Mouse (Mus musculus) midbrain, postnatal 0 days (tissue): ENCODE data around the gene Rpl15. TPM values are rescaled to one million over a fixed set of nuclear protein-coding genes. Genes with fewer than 3 reads are reported as not detected.
"Not testable (repeated sequence)": the region's sequence is repeated elsewhere in the genome, so short reads cannot be mapped to it uniquely, and the experiment has no call there.

Experiments used
- ATAC-seq: fragments of 200-750 bp; cut with Nextera tagmentation; 2 replicates; pipeline ENCODE4 v1.8.0; 2017; ENCODE audit warnings: moderate number of reproducible peaks, mild to moderate bottlenecking, moderate TSS enrichment, moderate library complexity; ENCODE audit not compliant: low FRiP score
- DNase-seq: peaks from one replicate; pipeline ENCODE4 v3.0.0-alpha.2; 2015; ENCODE audit warnings: low spot score
- H3K27ac ChIP-seq: fragments of 300-500 bp; sonication (generic); 2 replicates; pipeline ENCODE4 v1.5.1; 2014; ENCODE audit warnings: low read depth, mild to moderate bottlenecking, low read length, mixed read lengths
- H3K27me3 ChIP-seq: fragments of 300-500 bp; sonication (generic); 2 replicates; pipeline ENCODE4 v1.6.1; 2014; ENCODE audit warnings: low read length, control low read depth, mixed read lengths; ENCODE audit not compliant: insufficient read depth
- H3K36me3 ChIP-seq: fragments of 300-500 bp; sonication (generic); 2 replicates; pipeline ENCODE4 v1.6.1; 2014; ENCODE audit warnings: low read length, control low read depth, mixed read lengths; ENCODE audit not compliant: insufficient read depth
- H3K4me1 ChIP-seq: fragments of 300-500 bp; sonication (generic); 2 replicates; pipeline ENCODE4 v1.6.1; 2014; ENCODE audit warnings: mild to moderate bottlenecking, control low read depth, antibody characterized with exemption, low read length, mixed read lengths; ENCODE audit not compliant: insufficient read depth
- H3K4me2 ChIP-seq: fragments of 300-500 bp; sonication (generic); 2 replicates; pipeline ENCODE4 v1.6.1; 2014; ENCODE audit warnings: low read depth, mild to moderate bottlenecking, low read length, mixed read lengths; ENCODE audit not compliant: poor library complexity, severe bottlenecking
- H3K4me3 ChIP-seq: fragments of 300-500 bp; sonication (generic); 2 replicates; pipeline ENCODE4 v1.5.1; 2014; ENCODE audit warnings: low read depth, mild to moderate bottlenecking, low read length, moderate library complexity
- H3K9ac ChIP-seq: fragments of 300-500 bp; sonication (generic); replicated peaks from 2 replicates; pipeline ENCODE4 v1.6.1; 2014; ENCODE audit warnings: mild to moderate bottlenecking, low read length, moderate library complexity, mixed read lengths; ENCODE audit not compliant: poor library complexity, severe bottlenecking
- H3K9me3 ChIP-seq: fragments of 300-500 bp; sonication (generic); 2 replicates; pipeline ENCODE4 v1.6.1; 2016; ENCODE audit warnings: low read length, control low read depth
- CTCF ChIP-seq: IDR thresholded peaks from 2 replicates; pipeline ENCODE4 v1.5.1; 2016; ENCODE audit warnings: antibody characterized with exemption, mild to moderate bottlenecking
- WGBS: fragments of 180-500 bp; shearing (Covaris S2); extraction: QIAGEN DNeasy Blood & Tissue Kit; methylation state at CpG from one replicate; pipeline ENCODE4 v1.1.7; 2014; 5-methylcytosine and 5-hydroxymethylcytosine counted together
- polyA plus RNA-seq: library from polyadenylated mRNA; unstranded; fragments of >200 nt; fragmentation: Nextera tagmentation; extraction: Ambion mirVana; gene quantifications from 2 replicates; pipeline ENCODE4 v1.2.1, GENCODE M21; 2015
- total RNA-seq: library from RNA; depleted of rRNA; stranded (reverse); fragments of >200 nt; gene quantifications from 2 replicates; pipeline ENCODE4 v1.2.3, GENCODE M21; 2014

Rpl15 gene
- total and polyA plus RNA-seq, 2 experiments from 2014 or later: 293 to 558 TPM

DNA sequence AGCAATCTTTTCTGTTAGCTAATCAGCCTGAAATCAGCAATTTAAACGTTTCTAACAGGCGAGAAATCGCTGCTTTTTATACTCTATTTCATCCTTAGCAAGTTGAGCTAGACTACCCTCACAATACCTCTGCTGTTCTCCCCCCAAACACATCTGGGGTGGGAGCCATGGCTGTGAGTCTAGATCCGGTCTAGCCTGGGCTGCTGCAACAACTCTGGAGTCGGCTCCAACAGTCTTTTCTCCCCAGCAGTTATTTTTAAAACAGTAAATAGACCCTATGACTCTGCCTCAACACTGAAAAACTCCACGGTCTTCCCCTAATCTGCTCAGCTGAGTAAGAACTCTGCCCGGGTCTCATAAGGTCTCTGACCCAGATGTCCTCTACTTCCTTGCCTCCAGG is 31.1 kb downstream of the Rpl15 start:
- Histone ChIP-seq H3K36me3 (no peaks in the 10 kb centered on the region), H3K4me3 (no peak overlapping the region; the same call in 1 of the 2 replicates), H3K4me1 (no peaks in the 10 kb centered on the region), H3K27ac (no peak overlapping the region), H3K9ac (no peak overlapping the region), H3K27me3 (no peaks in the 10 kb centered on the region), H3K4me2 (no peak overlapping the region), H3K9me3 (no peaks in the 10 kb centered on the region)
- ATAC-seq (no peak), DNase-seq (no peak)
- no peak for TF ChIP-seq CTCF
- 68% methylated on average over 7 of the region's 7 CpGs for WGBS

DNA sequence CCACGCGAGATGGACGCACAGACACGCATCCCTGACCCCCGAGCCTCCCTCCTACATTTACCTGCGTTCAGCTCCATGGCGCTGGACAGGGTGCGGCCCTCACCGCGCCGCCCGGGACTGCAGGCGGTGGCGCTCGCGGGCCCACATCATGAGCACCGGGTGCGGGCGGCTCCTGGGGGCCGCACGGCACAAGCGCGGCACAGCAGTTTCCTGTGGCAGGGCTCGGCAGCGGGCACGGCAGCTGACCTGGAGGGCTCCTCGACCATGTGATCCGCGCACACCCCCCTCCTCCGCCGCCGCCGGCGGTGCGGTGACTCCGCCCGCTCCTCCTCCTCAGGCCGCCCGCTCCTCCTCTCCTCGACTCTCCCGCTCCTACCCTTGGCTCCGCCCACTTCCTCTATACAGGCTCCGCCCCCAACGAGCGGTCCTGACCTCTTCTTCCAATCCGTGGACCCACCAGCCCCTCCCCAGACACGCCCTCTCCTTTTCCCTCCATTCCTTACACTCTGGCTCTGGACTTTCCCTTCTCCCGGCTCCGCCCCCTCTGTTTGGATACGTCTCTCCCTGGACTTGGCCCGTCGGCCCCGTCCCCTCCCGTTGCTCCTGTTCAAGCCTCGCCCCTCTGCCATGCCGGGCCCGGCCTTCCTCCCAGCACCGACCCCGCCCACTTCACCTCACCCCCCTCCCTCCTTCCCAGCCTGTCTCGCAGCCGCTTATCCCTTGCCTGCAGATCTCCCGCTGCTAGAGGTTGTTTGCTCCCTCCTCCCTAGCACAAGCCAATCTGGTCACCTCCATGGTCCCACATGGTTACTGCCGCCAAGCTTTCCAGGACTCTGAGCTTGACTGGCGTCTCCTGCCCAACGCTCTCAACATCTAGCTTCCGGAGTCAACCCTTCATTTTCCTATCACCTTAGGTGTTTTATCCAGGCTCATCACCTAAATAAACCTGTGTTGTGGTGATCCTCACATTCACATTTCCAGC is 32.1 kb downstream of the Rpl15 start, which contains the start of gene Nr1d2:
Gene Nr1d2 (minus strand): TSS at position 378 of the 982 bp plus-strand sequence.
- Histone ChIP-seq H3K27ac (peak within 1 kb of the TSS; percentile 85), H3K9me3 (no peaks in the 10 kb centered on the region), H3K36me3 (no peaks in the 10 kb centered on the region), H3K27me3 (no peaks in the 10 kb centered on the region), H3K4me2 (peak within 1 kb of the TSS; percentile 77), H3K9ac (peak within 1 kb of the TSS; percentile 83), H3K4me1 (no peaks in the 10 kb centered on the region), H3K4me3 (peak within 1 kb of the TSS; percentile 84)
- DNase-seq (peak; percentile 98), ATAC-seq (peak; percentile 92)
- under 1% methylated on average over 50 of the region's 66 CpGs for WGBS
- peak; percentile 47 for TF ChIP-seq CTCF

DNA sequence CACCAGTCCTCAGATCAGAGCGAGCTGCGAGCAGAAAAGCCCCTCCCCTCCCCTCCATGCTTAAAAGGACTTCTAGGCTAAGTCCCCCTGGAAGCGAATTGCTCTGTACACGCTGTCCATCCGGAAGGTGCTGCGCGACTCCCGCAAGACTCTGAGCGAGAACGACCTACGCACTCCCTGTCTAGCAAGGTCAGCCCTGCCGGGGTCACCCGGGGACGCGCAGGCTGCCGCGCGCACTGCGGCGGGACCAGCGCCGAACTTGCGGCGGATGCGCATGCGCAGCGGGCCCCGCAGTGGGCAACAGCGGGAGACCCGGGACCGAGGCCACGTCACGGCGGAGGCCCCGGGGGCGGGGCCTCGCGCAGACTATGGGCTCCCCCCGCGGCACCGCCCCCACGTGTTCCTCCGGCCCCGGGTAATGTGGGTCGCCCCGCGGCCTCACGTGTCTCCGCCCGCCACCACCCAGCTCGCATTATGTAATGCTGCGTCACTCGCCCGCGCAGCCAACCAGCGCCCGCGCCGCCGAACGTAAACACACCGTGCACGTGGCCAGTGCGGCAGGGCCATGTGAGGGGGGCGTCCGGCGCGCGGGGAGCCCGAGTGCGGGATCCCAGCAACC is 33.0 kb downstream of the Rpl15 start:
- Histone ChIP-seq H3K9ac (peak overlapping the region; percentile 83), H3K27ac (peak overlapping the region; percentile 85), H3K36me3 (no peaks in the 10 kb centered on the region), H3K4me1 (no peaks in the 10 kb centered on the region), H3K9me3 (no peaks in the 10 kb centered on the region), H3K4me2 (peak overlapping the region; percentile 77), H3K27me3 (no peaks in the 10 kb centered on the region), H3K4me3 (peak overlapping the region; percentile 84)
- DNase-seq (peak; percentile 96), ATAC-seq (peak; percentile 95)
- no peak for TF ChIP-seq CTCF
- under 1% methylated on average over 59 of the region's 71 CpGs for WGBS

DNA sequence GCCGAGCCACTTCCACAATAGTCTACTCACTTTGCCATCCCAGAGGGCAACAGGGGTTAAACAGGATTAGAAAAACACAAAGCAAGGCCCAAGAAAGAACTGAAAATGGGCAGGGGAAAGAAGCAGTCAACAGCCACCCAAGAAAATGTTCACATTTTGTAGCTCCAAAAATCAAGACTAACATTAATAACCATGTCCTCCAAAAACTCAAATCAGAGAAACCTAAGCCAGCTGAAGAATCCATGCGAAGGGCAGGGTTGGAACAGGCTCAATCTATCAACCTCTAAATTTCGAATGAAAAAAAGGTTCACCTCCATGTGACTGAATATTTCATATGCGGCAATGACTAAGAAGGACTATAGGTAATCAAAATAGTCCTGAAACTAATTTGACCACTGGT is 33.8 kb downstream of the Rpl15 start:
- 43% methylated on average over 4 of the region's 4 CpGs for WGBS
- Histone ChIP-seq H3K9me3 (no peaks in the 10 kb centered on the region), H3K4me2 (peak overlapping the region; percentile 77), H3K27me3 (no peaks in the 10 kb centered on the region), H3K27ac (no peak overlapping the region), H3K4me3 (peak overlapping the region; percentile 84), H3K9ac (no peak overlapping the region), H3K36me3 (no peaks in the 10 kb centered on the region), H3K4me1 (no peaks in the 10 kb centered on the region)
- ATAC-seq (no peak), DNase-seq (no peak)
- no peak for TF ChIP-seq CTCF

DNA sequence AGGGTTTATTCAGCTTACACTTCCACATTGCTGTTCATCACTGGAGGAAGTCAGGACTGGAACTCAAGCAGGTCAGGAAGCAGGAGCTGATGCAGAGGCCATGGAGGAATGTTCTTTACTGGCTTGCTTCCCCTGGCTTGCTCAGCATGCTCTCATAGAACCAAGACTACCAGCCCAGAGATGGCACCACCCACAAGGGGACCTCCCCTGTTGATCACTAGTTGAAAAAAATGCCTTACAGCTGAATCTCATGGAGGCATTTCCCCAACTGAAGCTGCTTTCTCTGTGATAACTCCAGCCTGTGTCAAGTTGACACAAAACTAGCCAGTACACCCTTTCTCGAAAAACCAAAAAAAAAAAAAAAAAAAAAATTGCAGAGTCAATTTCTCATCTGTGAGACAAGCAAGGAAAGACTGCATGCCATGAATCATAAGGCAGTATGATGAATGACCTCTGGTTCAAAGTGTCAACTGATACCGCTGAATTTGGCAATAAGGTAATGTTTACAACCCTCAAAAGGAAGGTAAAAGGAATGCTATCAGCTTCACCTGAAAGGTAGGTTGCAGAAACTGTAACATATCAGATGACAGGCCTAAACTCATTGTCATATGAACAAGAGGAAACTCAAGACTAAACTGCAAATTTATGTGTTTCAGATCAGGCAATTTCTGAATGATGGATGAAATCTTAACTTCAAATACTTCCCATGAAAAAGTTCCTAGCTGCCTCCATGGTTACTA is 34.5 kb downstream of the Rpl15 start:
- H3K27me3 ChIP-seq, H3K4me1 ChIP-seq, H3K27ac ChIP-seq, H3K4me2 ChIP-seq, H3K9ac ChIP-seq, H3K4me3 ChIP-seq, H3K9me3 ChIP-seq, DNase-seq, ATAC-seq, H3K36me3 ChIP-seq: not testable (repeated sequence)
- WGBS: 92% methylated on average over 2 of the region's 2 CpGs
